Mouse (Mus musculus): ENCODE data around the gene Gm45140.

- TF ChIP-seq CTCF (IDR thresholded peaks at IDR 0.05) (no peak), EP300 (IDR thresholded peaks at IDR 0.05) (no peak)
These were observed 85.2 kb downstream of the Gm45140 start for GRCm38 (mm10) chr6:87750184-87750910.
